Mouse (Mus musculus): ENCODE data around the gene Hmga2.

GRCm38 (mm10) chr10:120487881-120488280, 11.6 kb upstream of the Hmga2 start:
- TF ChIP-seq POLR2A (IDR thresholded peaks at IDR 0.05; ENCODE audit: borderline replicate concordance, low read depth, low read length): no peak
- no peak for TF ChIP-seq CTCF (IDR thresholded peaks at IDR 0.05; ENCODE audit: low read depth, low read length)
